8 mouse cellular contexts compared by ENCODE assay signal in genomic region chr11:115708956-115709828, GRCm38 (mm10). TPM values are rescaled to one million over a fixed set of nuclear protein-coding genes. Genes with fewer than 3 reads are reported as not detected.
DNase-seq lines count a peak whose midpoint lies in the region; ATAC-seq lines count a peak whose summit lies in the region.

No protein-coding gene starts in this region.

- no peaks in the 10 kb centered on the region for H3K36me3 ChIP-seq in lung, embryonic 16.5 days (ENCODE audit: control insufficient read depth, insufficient read depth, low read length)

- H3K4me3 ChIP-seq in lung, embryonic 16.5 days (ENCODE audit: low read length) = peak overlapping the region; percentile 99

- H3K27me3 ChIP-seq in lung, embryonic 16.5 days (ENCODE audit: control insufficient read depth, insufficient read depth, low read depth, low read length) = no peaks in the 10 kb centered on the region

- H3K9me3 ChIP-seq in lung, embryonic 16.5 days (ENCODE audit: control insufficient read depth, low read length) = no peaks in the 10 kb centered on the region

- DNase-seq in ovary, postnatal 36 days (ENCODE audit: low spot score) = peak; percentile 26
- no peak for DNase-seq in ovary, postnatal 14 days (ENCODE audit: low spot score)
- peak; percentile 59 for DNase-seq in cerebellum, adult 11 months
- DNase-seq in kidney, postnatal 14 days = peak; percentile 59
- peak; percentile 31 for DNase-seq in right cerebral cortex, postnatal 4 days

- peak; percentile 64 for ATAC-seq in frontal cortex, adult (ENCODE audit: low TSS enrichment)
- ATAC-seq in lung, embryonic 16.5 days (ENCODE audit: low read depth) = peak; percentile 46
- no peak for ATAC-seq in inflammation-experienced regulatory T-cells, adult 6 months

- peak overlapping the region; percentile 85 for H3K27ac ChIP-seq in lung, embryonic 16.5 days (ENCODE audit: low read length)

- H3K9ac ChIP-seq in lung, embryonic 16.5 days (ENCODE audit: low read length) = peak overlapping the region; percentile 71

- H3K4me1 ChIP-seq in lung, embryonic 16.5 days (replicated peaks; ENCODE audit: control insufficient read depth, insufficient read depth, low read length) = peaks cover 20% of the 10 kb centered on the region

- 1% methylated on average over 23 of the region's 23 CpGs for WGBS in lung, embryonic 16.5 days

- H3K4me2 ChIP-seq in lung, embryonic 16.5 days (ENCODE audit: low read depth, low read length) = peak overlapping the region; percentile 88

RNA-seq across cellular contexts. Expression of gene Grb2, which starts 0.8 kb away (rescaled TPM):
- polyA plus RNA-seq in lung, embryonic 16.5 days (2015; fragmentation: Nextera tagmentation; extraction: Ambion mirVana) = 81.0 and 82.7 TPM in 2 replicates
- 10 to 100 TPM; 31.7 to 35.5 (median 33.8) TPM for polyA plus RNA-seq in inflammation-experienced regulatory T-cells, adult 6 months (2017; shearing (Covaris generic))

RNA-seq across cellular contexts. Expression of gene Tmem94, which starts 56.0 kb away (rescaled TPM):
- polyA plus RNA-seq in lung, embryonic 16.5 days (2015; fragmentation: Nextera tagmentation; extraction: Ambion mirVana) = 28.2 and 29.1 TPM in 2 replicates
- polyA plus RNA-seq in inflammation-experienced regulatory T-cells, adult 6 months (2017; shearing (Covaris generic)) = 10 to 100 TPM; 10.6 to 12.7 (median 11.5) TPM
